Mouse (Mus musculus) layer of hippocampus, postnatal 14 days (tissue): ENCODE measurements around the gene Dab2ip. TPM values are rescaled to one million over a fixed set of nuclear protein-coding genes. Genes with fewer than 3 reads are reported as not detected.

Experiments
- DNase-seq, 2 experiments: peaks; one replicate each; pipeline ENCODE4 v3.0.0; 2021 to 2022; ENCODE audit warnings: low spot score in 2 of 2, mixed read lengths in 1 of 2
- total RNA-seq, 2 experiments: library from RNA; stranded (reverse); gene quantifications; 2 replicates each; pipeline ENCODE4 v1.2.3; 2021

Gene Dab2ip
- total RNA-seq, 2 experiments from 2014 or later: 113 to 114 TPM

- DNase-seq: no peak
Measured at GRCm38 (mm10) chr2:35556918-35557486, 1.1 kb upstream of the Dab2ip start.

GRCm38 (mm10) chr2:35558826-35559550, 922 bp downstream of the Dab2ip start:
- DNase-seq: no peak

- no peak for DNase-seq
Measured at GRCm38 (mm10) chr2:35559551-35559835, 1.4 kb downstream of the Dab2ip start.

- no peak for DNase-seq
Measured at GRCm38 (mm10) chr2:35563722-35564121, 5.7 kb downstream of the Dab2ip start.

GRCm38 (mm10) chr2:35565051-35565836, 7.2 kb downstream of the Dab2ip start:
- no peak for DNase-seq

GRCm38 (mm10) chr2:35566957-35567693, 9.1 kb downstream of the Dab2ip start:
- no peak for DNase-seq

GRCm38 (mm10) chr2:35567694-35568149, 9.7 kb downstream of the Dab2ip start:
- DNase-seq: no peak

GRCm38 (mm10) chr2:35570743-35571142, 12.7 kb downstream of the Dab2ip start:
- no peak for DNase-seq

- no peak for DNase-seq
Measured at GRCm38 (mm10) chr2:35574643-35575042, 16.6 kb downstream of the Dab2ip start.

- no peak for DNase-seq
Measured at GRCm38 (mm10) chr2:35576675-35577074, 18.6 kb downstream of the Dab2ip start.

- DNase-seq: no peak
Measured at GRCm38 (mm10) chr2:35580111-35580510, 22.0 kb downstream of the Dab2ip start.

- no peak for DNase-seq
Measured at GRCm38 (mm10) chr2:35581501-35582340, 23.7 kb downstream of the Dab2ip start.

- peak; percentile 29 to 45 for DNase-seq
Measured at GRCm38 (mm10) chr2:35582341-35582941, 24.4 kb downstream of the Dab2ip start.

GRCm38 (mm10) chr2:35583406-35583805, 25.3 kb downstream of the Dab2ip start:
- no peak for DNase-seq

- no peak for DNase-seq
Measured at GRCm38 (mm10) chr2:35584011-35584410, 25.9 kb downstream of the Dab2ip start.

GRCm38 (mm10) chr2:35588368-35588767, 30.3 kb downstream of the Dab2ip start:
- no peak for DNase-seq

- DNase-seq: no peak
Measured at GRCm38 (mm10) chr2:35589385-35589784, 31.3 kb downstream of the Dab2ip start.

GRCm38 (mm10) chr2:35589800-35590199, 31.7 kb downstream of the Dab2ip start:
- no peak for DNase-seq

- no peak for DNase-seq
Measured at GRCm38 (mm10) chr2:35591961-35592724, 34.1 kb downstream of the Dab2ip start.
